Mouse (Mus musculus) spleen, adult 2 months (tissue): ENCODE results near the gene Glis2. TPM values are rescaled to one million over a fixed set of nuclear protein-coding genes. Genes with fewer than 3 reads are reported as not detected.

ENCODE experiments used
- DNase-seq, 2 experiments: peaks; one replicate each; pipeline versions ENCODE4 v3.0.0 to v3.0.0-alpha.2; 2012 to 2021; ENCODE audit warnings: low spot score in 2 of 2, low read depth in 1 of 2
- H3K27ac ChIP-seq: fragments of 200-500 bp; 2 replicates; pipeline ENCODE4 v1.5.1; 2012; ENCODE audit warnings: low read length, inconsistent platforms; ENCODE audit not compliant: insufficient read depth
- H3K27me3 ChIP-seq: fragments of 200-500 bp; 2 replicates; pipeline ENCODE4 v1.6.1; 2012; ENCODE audit warnings: mild to moderate bottlenecking, moderate library complexity, low read length, inconsistent platforms; ENCODE audit not compliant: control insufficient read depth, insufficient read depth
- H3K36me3 ChIP-seq: fragments of 200-500 bp; 2 replicates; pipeline ENCODE4 v1.6.1; 2012; ENCODE audit warnings: mild to moderate bottlenecking, low read length, inconsistent platforms; ENCODE audit not compliant: control insufficient read depth, insufficient read depth
- H3K4me1 ChIP-seq: fragments of 200-500 bp; 2 replicates; pipeline ENCODE4 v1.6.1; 2011; ENCODE audit warnings: inconsistent platforms; ENCODE audit not compliant: control insufficient read depth, insufficient read depth, insufficient read length
- H3K4me3 ChIP-seq: fragments of 200-500 bp; 2 replicates; pipeline ENCODE4 v1.5.1; 2011; ENCODE audit warnings: mild to moderate bottlenecking, inconsistent platforms; ENCODE audit not compliant: insufficient read depth, insufficient read length; ENCODE audit errors: extremely low read depth
- CTCF ChIP-seq: fragments of 200-500 bp; IDR thresholded peaks from 2 replicates; pipeline ENCODE4 v1.5.1; 2011; ENCODE audit warnings: mild to moderate bottlenecking, inconsistent platforms; ENCODE audit not compliant: insufficient read depth, insufficient read length, insufficient replicate concordance; ENCODE audit errors: extremely low read depth
- POLR2A ChIP-seq: fragments of 200-500 bp; IDR thresholded peaks from 2 replicates; pipeline ENCODE4 v1.6.1; 2011; ENCODE audit warnings: low read depth, low read length, inconsistent platforms
- WGBS: fragments of 180-500 bp; shearing (Covaris S2); methylation state at CpG from one replicate; pipeline ENCODE4 v1.1.7; 2018; 5-methylcytosine and 5-hydroxymethylcytosine counted together
- polyA plus RNA-seq: library from polyadenylated mRNA; depleted of rRNA; stranded (reverse); fragments of >200 nt; gene quantifications from 2 replicates; pipeline ENCODE4 v1.2.3, GENCODE M21; 2012

The Glis2 gene
- polyA plus RNA-seq, 1 experiment: 11.9 TPM

DNA sequence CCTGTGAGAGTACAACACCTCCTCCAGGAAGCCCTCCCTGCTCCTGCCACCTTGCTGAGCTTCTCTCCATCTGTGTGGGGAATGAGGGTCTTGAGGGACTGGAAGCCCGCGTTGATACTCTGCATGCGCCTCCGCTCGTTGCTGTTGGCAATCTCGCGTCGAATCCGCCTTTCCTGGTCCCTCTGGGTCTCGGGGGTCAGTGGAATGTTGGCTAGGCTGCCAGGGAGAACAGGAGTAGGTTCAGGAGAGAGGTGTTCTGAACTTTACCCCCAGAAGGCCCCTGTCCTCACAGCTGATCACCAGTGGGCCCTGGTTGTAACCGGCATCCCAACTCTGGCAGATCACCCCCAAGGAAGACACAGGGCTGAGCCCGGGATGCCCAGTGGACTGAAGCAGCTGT, 42.6 kb upstream of the Glis2 start:
- Histone ChIP-seq H3K4me3 (no peak overlapping the region), H3K27me3 (no peaks in the 10 kb centered on the region), H3K36me3 (peaks cover 6% of the 10 kb centered on the region), H3K27ac (no peak overlapping the region), H3K4me1 (peaks cover 3% of the 10 kb centered on the region)
- DNase-seq: no peak
- 95% methylated on average over 12 of the region's 12 CpGs for WGBS
- TF ChIP-seq CTCF: no peak
- TF ChIP-seq POLR2A: no peak

DNA sequence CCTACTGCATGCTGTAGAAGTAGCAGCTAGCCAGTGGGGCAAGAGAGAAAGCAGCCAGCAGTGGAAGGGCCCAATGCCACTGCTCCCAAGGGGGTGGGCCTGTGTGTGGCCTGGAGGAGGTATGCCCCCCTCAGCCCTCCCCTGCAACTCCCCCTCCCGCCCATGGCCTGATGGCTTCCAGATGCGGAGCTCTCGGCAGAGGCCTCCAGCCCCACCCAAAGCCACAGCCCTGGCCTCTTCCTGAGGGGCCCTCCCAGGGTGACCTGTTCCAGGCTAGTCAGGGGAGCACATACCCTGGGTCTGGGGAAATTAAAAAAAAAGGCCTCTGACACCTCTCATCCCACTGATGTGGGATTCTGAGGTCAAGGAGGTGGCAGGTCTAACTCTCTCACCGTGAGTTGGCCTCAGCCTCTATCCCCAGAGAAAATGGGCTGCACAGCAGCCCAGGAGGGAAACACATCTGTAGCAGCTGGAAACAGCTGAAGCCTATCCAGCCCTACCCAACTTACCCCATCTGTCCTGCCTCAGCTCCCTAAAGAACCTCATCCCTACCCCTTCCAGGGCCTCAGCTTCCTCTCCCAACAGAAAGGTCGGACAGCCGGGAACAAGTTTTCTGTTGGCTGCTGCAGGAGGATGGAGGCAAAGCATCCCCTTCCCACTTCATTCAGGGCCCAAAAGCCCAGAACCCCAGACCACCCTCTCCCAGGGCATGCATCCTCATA, 41.5 kb upstream of the Glis2 start:
- peaks cover 6% of the 10 kb centered on the region for H3K36me3 ChIP-seq
- H3K27me3 ChIP-seq: no peaks in the 10 kb centered on the region
- DNase-seq: no peak
- H3K27ac ChIP-seq: no peak overlapping the region
- H3K4me3 ChIP-seq: no peak overlapping the region
- TF ChIP-seq CTCF (no peak), POLR2A (no peak)
- 43% methylated on average over 6 of the region's 6 CpGs for WGBS
- H3K4me1 ChIP-seq: peaks cover 3% of the 10 kb centered on the region

DNA sequence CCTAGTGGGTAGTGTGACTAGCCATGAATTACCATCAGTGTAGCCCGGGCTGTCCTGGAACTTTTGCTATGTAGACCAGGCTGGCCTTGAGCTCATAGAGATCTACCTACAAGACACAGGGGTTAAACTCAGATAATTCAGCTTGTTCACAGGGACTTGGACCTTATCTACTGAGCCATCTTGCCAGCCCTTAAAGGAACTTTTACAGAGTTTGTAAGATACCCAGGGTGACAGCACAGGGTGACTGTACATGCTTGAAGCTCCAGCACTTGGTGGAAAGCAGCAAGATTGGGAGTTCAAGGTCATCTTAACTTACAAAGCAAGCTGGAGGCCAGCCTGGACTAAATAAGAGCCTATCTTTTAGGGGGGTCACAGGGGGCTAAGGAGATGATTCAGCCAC, 39.0 kb upstream of the Glis2 start:
- DNase-seq: no peak
- Histone ChIP-seq H3K27me3 (no peaks in the 10 kb centered on the region), H3K27ac (no peak overlapping the region), H3K4me1 (peaks cover 3% of the 10 kb centered on the region), H3K36me3 (no peaks in the 10 kb centered on the region), H3K4me3 (no peak overlapping the region)
- TF ChIP-seq CTCF: no peak
- WGBS: 93% methylated on average over 1 of the region's 1 CpGs

DNA sequence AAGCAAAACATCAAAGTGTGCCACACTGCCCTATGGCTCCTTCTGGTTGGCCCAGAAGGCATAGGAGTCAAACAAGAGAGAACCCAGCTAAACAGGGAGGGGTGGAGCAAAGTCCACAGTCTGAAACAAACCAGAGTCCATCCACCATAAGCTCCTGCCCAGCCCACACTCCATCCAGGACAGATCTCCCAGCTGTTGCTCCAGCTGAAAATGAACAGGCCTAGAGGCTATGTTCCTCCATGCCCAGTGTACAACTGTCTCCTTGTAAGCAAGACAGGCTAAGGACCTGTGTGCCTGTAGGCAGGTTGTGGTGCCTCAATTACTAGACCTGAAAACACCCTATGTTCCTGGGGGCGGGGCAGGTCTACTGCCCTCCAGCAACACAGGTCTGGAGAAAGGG, 37.4 kb upstream of the Glis2 start:
- no peak for DNase-seq
- 46% methylated on average over 1 of the region's 1 CpGs for WGBS
- no peak overlapping the region for H3K4me3 ChIP-seq
- no peaks in the 10 kb centered on the region for H3K27me3 ChIP-seq
- TF ChIP-seq POLR2A: no peak
- TF ChIP-seq CTCF: no peak
- H3K36me3 ChIP-seq: no peaks in the 10 kb centered on the region
- peaks cover 3% of the 10 kb centered on the region for H3K4me1 ChIP-seq
- H3K27ac ChIP-seq: no peak overlapping the region

DNA sequence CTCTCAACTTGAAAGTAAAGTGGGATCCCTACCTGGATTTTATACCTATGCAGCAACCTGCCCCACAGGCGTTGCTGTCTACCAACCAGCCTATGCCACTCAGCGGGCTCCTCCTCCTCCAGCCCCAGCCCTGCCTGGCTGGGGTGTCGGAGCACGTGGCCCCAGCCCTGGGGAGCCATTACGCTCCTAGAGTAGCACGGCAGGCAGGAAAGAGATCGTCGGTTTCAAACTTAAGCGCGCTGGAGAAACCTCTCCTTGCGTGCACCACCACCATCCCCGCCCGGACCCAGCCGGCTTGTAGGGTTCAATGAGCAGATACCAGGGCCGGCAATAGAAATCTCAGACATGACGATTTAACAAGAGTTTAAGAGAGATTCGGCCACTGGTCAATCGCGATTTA, 36.6 kb upstream of the Glis2 start:
- no peaks in the 10 kb centered on the region for H3K36me3 ChIP-seq
- WGBS: under 1% methylated on average over 19 of the region's 19 CpGs
- peak overlapping the region; percentile 81 for H3K4me3 ChIP-seq
- DNase-seq: peak in 1 of 2 experiments; percentile 62
- no peak for TF ChIP-seq POLR2A
- no peak for TF ChIP-seq CTCF
- H3K4me1 ChIP-seq: peaks cover 3% of the 10 kb centered on the region; the same call in 1 of the 2 replicates
- H3K27ac ChIP-seq: peak overlapping the region; percentile 67
- H3K27me3 ChIP-seq: no peaks in the 10 kb centered on the region

DNA sequence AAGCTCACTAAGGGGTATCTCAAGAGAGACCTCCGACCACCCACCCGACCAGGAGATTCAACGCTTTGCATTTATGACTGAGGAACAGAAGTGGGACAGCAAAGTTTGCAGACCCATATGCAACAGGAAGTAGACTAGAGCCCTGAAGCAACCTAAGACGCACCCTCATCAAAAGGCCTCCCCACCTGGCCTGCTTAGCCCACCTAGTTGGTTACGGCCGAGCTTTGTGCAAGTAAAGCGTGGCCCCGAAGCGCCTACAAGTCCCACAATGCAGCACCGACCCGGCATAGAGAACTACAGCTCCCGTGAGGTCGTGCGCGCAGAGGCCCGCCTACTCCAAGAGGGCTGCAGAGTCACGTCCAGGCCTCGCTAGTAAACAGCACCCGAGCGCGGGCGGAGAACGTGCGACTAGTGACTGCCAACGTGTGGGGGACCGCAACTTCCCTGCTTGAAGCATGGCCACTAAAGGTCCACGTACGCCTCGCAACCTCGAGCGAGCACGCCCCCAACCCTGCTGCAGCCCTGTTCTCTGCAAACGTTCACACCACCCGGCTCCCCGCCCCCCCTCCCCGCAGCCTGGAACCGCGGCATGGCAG, 36.0 kb upstream of the Glis2 start:
- DNase-seq: peak; percentile 77 to 89
- no peaks in the 10 kb centered on the region for H3K36me3 ChIP-seq
- H3K4me3 ChIP-seq: peak overlapping the region; percentile 81
- H3K27me3 ChIP-seq: no peaks in the 10 kb centered on the region
- 1% methylated on average over 38 of the region's 38 CpGs for WGBS
- TF ChIP-seq CTCF: no peak
- peak; percentile 78 for TF ChIP-seq POLR2A
- H3K27ac ChIP-seq: peak overlapping the region; percentile 78
- H3K4me1 ChIP-seq: no peaks in the 10 kb centered on the region; the same call in 1 of the 2 replicates
